Mouse (Mus musculus): Measurements from ENCODE around the gene Dock9. TPM values are rescaled to one million over a fixed set of nuclear protein-coding genes. Genes with fewer than 3 reads are reported as not detected.
"Not testable (repeated sequence)": the region's sequence is repeated elsewhere in the genome, so short reads cannot be mapped to it uniquely, and the experiment has no call there.

The Dock9 gene
- polyA plus RNA-seq, 1 experiment: 1.1 TPM

DNA sequence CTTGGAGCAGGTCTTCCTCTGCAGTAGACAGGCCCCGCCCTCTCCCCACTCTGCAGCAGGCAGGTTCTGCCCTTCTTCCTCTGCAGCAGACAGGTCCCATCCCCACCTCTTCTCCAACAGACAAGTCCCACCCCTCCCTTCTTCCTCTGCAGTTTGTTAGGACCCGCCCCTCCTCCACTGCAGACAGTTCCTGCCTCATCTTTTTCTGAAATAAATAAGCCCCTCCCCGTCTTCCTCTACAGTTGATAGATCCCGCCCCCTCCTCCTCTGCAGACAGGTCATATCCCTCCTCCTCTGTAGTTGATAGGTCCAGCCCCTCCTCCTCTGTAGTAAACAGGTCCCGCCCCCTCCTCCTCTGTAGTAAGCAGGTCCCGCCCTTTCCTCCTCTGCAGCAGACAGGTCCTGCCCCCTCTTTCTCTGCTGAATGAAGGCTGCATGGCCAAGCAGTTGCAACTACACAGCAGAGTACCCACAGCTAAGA, 65.9 kb downstream of the Dock9 start:
- peaks cover 5% of the 10 kb centered on the region for H3K4me1 ChIP-seq (ENCODE audit: control insufficient read depth, insufficient read depth, low read length)
- TF ChIP-seq POLR2A (IDR thresholded peaks at IDR 0.05; ENCODE audit: borderline replicate concordance, low read depth, low read length) (no peak), CTCF (IDR thresholded peaks at IDR 0.05; ENCODE audit: low read depth, low read length) (no peak)
- H3K4me3 ChIP-seq (ENCODE audit: insufficient read depth, low read length): no peak overlapping the region
- H3K27ac ChIP-seq (ENCODE audit: insufficient read depth, low read depth, low read length): no peak overlapping the region

DNA sequence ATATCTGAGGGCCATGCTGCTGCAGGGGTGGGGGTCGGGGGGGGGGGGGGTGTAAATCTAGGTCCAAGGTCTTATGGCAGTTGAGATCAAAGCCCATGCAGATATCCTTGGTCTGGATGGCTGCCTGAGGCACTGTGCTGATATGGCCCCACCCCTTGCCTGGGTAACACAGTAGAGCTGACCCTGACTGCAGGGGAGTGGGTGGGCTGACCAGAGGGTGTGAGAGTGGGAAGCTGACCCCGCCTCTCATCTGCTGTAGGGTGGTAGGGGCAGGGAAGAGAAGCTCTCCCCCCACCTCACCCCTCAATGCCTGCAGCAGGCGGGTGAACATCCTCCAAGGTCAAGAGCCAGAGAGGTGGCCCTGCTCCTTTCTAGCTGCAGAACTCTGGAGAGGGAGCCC, 66.7 kb downstream of the Dock9 start:
- no peak for TF ChIP-seq CTCF (IDR thresholded peaks at IDR 0.05; ENCODE audit: low read depth, low read length)
- no peak for TF ChIP-seq POLR2A (IDR thresholded peaks at IDR 0.05; ENCODE audit: borderline replicate concordance, low read depth, low read length)
- H3K4me1 ChIP-seq (ENCODE audit: control insufficient read depth, insufficient read depth, low read length): peaks cover 5% of the 10 kb centered on the region
- no peak overlapping the region for H3K4me3 ChIP-seq (ENCODE audit: insufficient read depth, low read length)
- H3K27ac ChIP-seq (ENCODE audit: insufficient read depth, low read depth, low read length): no peak overlapping the region

- no peak overlapping the region for H3K4me3 ChIP-seq (ENCODE audit: insufficient read depth, low read length)
- no peak overlapping the region for H3K27ac ChIP-seq (ENCODE audit: insufficient read depth, low read depth, low read length)
- H3K4me1 ChIP-seq (ENCODE audit: control insufficient read depth, insufficient read depth, low read length): peaks cover 2% of the 10 kb centered on the region
- no peak for TF ChIP-seq CTCF (IDR thresholded peaks at IDR 0.05; ENCODE audit: low read depth, low read length)
- no peak for TF ChIP-seq POLR2A (IDR thresholded peaks at IDR 0.05; ENCODE audit: borderline replicate concordance, low read depth, low read length)
Observed at GRCm38 (mm10) chr14:121727996-121728395, 69.6 kb downstream of the Dock9 start.

- no peak overlapping the region for H3K27ac ChIP-seq (ENCODE audit: insufficient read depth, low read depth, low read length)
- H3K4me3 ChIP-seq (ENCODE audit: insufficient read depth, low read length): no peak overlapping the region
- peaks cover 6% of the 10 kb centered on the region for H3K4me1 ChIP-seq (ENCODE audit: control insufficient read depth, insufficient read depth, low read length)
- TF ChIP-seq CTCF (IDR thresholded peaks at IDR 0.05; ENCODE audit: low read depth, low read length): no peak
Observed at GRCm38 (mm10) chr14:121724501-121724900, 73.1 kb downstream of the Dock9 start.

- H3K27ac ChIP-seq (ENCODE audit: insufficient read depth, low read depth, low read length): no peak overlapping the region
- no peak overlapping the region for H3K4me3 ChIP-seq (ENCODE audit: insufficient read depth, low read length)
- no peak for TF ChIP-seq POLR2A (IDR thresholded peaks at IDR 0.05; ENCODE audit: borderline replicate concordance, low read depth, low read length)
- no peak for TF ChIP-seq CTCF (IDR thresholded peaks at IDR 0.05; ENCODE audit: low read depth, low read length)
- peaks cover 6% of the 10 kb centered on the region for H3K4me1 ChIP-seq (ENCODE audit: control insufficient read depth, insufficient read depth, low read length)
Observed at GRCm38 (mm10) chr14:121722774-121723173, 74.9 kb downstream of the Dock9 start.

DNA sequence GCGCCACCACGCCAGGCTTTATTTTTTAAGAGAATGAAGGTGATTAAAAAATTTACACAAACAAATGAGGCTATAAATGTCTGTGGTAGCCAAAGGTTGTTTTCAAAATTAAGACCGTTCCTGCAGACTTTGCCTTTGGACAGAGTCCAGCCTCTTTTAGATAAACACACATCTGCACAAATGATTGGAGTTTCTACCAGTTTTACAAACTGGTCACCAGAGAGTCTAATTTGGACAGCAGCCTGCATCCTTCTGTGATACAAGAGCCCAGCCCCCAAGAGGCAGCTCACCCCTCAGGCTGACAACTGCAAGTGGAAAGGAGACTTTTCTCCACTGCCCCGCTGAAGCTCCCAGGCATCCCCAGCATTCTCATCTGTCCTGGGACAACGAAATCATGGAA, 76.2 kb downstream of the Dock9 start:
- no peak overlapping the region for H3K4me3 ChIP-seq (ENCODE audit: insufficient read depth, low read length)
- TF ChIP-seq POLR2A (IDR thresholded peaks at IDR 0.05; ENCODE audit: borderline replicate concordance, low read depth, low read length) (no peak), CTCF (IDR thresholded peaks at IDR 0.05; ENCODE audit: low read depth, low read length) (no peak)
- no peak overlapping the region for H3K27ac ChIP-seq (ENCODE audit: insufficient read depth, low read depth, low read length)
- peaks cover 6% of the 10 kb centered on the region for H3K4me1 ChIP-seq (ENCODE audit: control insufficient read depth, insufficient read depth, low read length)

- H3K4me1 ChIP-seq (ENCODE audit: control insufficient read depth, insufficient read depth, low read length): peaks cover 10% of the 10 kb centered on the region
- TF ChIP-seq CTCF (IDR thresholded peaks at IDR 0.05; ENCODE audit: low read depth, low read length) (no peak), POLR2A (IDR thresholded peaks at IDR 0.05; ENCODE audit: borderline replicate concordance, low read depth, low read length) (no peak)
- H3K4me3 ChIP-seq (ENCODE audit: insufficient read depth, low read length): no peak overlapping the region
- H3K27ac ChIP-seq (ENCODE audit: insufficient read depth, low read depth, low read length): no peak overlapping the region
Observed at GRCm38 (mm10) chr14:121719638-121720601, 77.7 kb downstream of the Dock9 start.

GRCm38 (mm10) chr14:121714799-121715198, 82.8 kb downstream of the Dock9 start:
- H3K27ac ChIP-seq (ENCODE audit: insufficient read depth, low read depth, low read length): peak overlapping the region; percentile 27; the same call in 1 of the 2 replicates
- H3K4me3 ChIP-seq (ENCODE audit: insufficient read depth, low read length); H3K4me1 ChIP-seq (ENCODE audit: control insufficient read depth, insufficient read depth, low read length): not testable (repeated sequence)

- Histone ChIP-seq H3K4me3 (ENCODE audit: insufficient read depth, low read length) (no peak overlapping the region), H3K27ac (ENCODE audit: insufficient read depth, low read depth, low read length) (no peak overlapping the region), H3K4me1 (ENCODE audit: control insufficient read depth, insufficient read depth, low read length) (peaks cover 5% of the 10 kb centered on the region)
- no peak for TF ChIP-seq POLR2A (IDR thresholded peaks at IDR 0.05; ENCODE audit: borderline replicate concordance, low read depth, low read length)
- no peak for TF ChIP-seq CTCF (IDR thresholded peaks at IDR 0.05; ENCODE audit: low read depth, low read length)
Observed at GRCm38 (mm10) chr14:121714268-121714667, 83.4 kb downstream of the Dock9 start.

DNA sequence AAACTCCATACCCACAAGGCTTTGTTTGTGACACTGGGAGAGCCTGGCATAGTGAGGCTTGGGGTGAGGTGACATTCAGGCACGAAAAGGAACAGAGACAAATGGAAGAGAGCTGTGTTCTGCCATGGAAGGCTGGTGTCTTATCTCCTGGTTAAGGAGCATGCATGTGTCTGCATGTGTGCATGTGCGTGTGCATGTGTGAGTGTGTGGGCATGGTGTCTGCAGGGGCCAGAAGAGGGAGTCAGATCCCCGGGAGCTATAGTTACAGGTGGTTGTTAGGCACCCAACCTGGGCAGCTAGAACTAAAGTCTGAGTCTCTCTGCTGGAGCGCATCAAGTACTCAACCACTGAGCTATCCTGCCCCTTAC, 83.8 kb downstream of the Dock9 start:
- Histone ChIP-seq H3K27ac (ENCODE audit: insufficient read depth, low read depth, low read length) (no peak overlapping the region), H3K4me3 (ENCODE audit: insufficient read depth, low read length) (no peak overlapping the region), H3K4me1 (ENCODE audit: control insufficient read depth, insufficient read depth, low read length) (peaks cover 5% of the 10 kb centered on the region)
- TF ChIP-seq POLR2A (IDR thresholded peaks at IDR 0.05; ENCODE audit: borderline replicate concordance, low read depth, low read length) (no peak), CTCF (IDR thresholded peaks at IDR 0.05; ENCODE audit: low read depth, low read length) (no peak)
